Mouse (Mus musculus): Measurements from ENCODE around the gene Mgat3. TPM values are rescaled to one million over a fixed set of nuclear protein-coding genes. Genes with fewer than 3 reads are reported as not detected.

Gene Mgat3
- total RNA-seq, 1 experiment from 2014 or later = 0.23 TPM

DNA sequence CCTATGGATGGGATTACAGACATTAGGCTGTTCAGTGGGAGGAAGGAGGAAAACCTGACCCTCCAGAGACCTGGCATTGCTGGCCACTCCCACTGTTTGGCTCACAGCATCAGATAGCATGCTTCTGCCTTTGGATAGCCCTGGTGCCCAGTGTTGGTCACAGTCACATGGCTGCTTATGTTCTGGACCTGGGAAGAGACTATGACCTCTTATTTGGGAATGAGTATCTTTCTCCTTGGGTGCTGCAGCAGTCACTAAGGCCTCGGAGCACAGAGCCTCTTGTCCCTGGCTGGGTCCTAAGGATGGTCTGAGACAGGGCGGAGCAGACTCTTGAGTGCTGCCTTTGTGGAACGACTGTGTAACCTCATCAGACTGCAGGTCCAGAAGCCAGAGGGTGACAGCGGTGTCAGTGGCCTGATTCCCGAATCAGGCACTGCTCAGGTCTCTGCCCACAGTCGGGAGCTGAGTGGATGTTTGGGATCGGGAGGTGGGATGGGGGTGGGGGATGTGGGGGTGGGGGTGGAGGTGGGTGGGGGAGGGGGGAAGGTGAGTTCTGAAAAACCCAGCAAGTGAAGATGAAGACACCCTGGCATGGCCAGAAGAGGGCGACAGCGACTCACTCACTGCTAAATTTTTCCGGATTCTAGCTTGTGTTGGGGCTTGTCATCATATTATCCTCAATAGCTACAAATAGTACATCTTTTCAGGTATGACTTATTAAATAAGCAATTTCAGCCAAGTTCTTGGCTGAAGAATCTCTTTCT lies 42.4 kb downstream of the Mgat3 start:
- no peak; the same call in 1 of the 2 replicates for ATAC-seq (ENCODE audit: extremely low read depth, insufficient number of reproducible peaks, low FRiP score, poor library complexity, severe bottlenecking)

DNA sequence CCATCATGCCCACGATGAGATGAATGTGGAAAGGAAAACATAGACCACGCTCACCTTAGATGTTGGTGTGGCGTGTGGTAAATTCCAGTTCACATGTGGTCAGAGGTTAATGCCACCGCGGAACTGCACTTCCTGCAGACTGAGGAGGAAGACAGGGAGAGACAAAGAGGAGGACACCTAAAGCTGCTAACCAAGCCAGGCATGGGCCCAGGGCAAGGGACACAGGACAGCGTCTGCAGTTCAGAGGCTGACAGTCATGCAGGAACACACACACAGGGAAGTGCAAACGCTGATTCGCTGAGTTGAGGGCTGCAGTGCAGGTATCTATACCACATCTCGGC lies 42.9 kb downstream of the Mgat3 start:
- no peak for ATAC-seq (ENCODE audit: extremely low read depth, insufficient number of reproducible peaks, low FRiP score, poor library complexity, severe bottlenecking)

DNA sequence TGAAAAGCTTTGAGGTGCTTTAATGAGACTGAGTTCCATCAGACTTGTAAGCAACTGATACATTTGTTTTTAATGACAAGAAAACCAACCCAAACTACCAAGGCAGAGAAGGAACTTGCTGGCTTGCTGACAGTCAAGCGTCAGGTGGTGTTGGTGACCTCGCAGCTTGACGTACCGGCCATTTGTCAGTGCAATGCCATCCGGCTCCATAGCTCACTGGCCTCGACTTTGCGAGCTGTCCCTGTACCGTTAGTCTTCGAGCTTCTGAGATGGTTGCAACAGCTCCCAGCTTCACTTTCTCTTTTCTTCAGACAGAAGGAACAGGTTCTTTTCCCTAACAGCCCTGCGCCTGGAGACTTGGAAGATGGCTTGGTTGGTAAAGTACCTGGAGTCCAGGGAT lies 44.0 kb downstream of the Mgat3 start:
- no peak for ATAC-seq (ENCODE audit: extremely low read depth, insufficient number of reproducible peaks, low FRiP score, poor library complexity, severe bottlenecking)

DNA sequence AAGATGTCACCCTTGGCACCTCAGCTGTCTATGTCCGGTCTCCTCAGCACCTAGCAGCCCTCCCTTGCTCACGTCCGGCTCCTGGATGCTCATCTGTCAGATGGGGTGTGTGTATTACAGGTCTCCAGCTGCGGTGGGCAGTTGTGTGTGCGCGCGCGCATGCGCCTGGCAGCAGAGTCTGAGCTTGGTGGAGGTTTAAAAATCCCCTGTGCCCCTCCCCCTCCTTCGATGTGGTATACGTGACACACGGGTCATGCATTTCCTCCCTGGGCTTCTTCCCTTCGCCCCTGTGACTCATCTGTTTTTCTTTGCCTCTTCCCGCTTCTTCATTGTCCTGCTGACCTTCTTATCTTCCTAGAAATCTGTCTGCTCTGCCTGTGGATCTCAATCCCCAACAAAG lies 45.7 kb downstream of the Mgat3 start:
- peak; percentile 50 for ATAC-seq (ENCODE audit: extremely low read depth, insufficient number of reproducible peaks, low FRiP score, poor library complexity, severe bottlenecking)

DNA sequence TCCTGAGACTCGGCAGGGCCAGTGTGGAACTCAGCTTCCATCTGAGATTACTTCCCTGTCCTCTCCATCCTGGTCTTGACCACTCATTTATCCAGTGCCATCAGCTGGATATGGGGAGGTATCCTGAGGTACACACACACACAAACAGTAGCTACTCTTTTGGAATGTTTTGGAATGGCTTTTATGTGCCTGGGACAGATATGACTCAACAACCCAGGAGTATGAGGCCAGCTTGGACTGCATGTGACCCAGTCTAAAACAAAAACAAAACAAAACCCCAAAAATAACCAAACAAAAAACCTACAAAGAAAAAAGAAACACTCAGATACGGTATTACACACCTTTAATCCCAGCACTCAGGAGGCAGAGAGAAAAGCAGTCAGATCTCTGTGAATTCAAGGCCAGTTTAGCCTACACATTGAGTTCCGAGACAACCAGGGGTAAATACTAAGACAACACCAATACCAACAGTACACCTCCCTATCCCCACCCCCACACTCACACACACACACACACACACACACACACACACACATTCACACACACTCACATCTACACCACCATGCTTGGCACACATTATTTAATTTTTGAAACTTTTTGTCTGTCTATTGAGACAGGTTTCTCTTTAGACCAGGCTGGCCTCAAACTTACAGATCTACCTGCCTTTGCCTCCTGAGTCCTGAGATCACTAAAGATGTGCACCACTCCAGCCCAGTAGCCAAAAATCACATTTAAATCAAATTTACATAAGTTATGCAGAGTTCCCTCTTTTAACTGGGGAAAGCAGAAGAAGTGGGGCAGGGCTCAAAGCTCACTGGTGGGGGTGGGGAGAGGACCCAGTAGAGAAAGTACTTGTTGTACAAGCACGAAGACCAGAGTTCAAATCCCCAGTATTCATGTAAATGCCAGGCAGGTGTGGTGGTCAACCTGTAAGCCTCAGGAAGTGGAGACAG lies 46.5 kb downstream of the Mgat3 start:
- ATAC-seq (ENCODE audit: extremely low read depth, insufficient number of reproducible peaks, low FRiP score, poor library complexity, severe bottlenecking) = no peak

DNA sequence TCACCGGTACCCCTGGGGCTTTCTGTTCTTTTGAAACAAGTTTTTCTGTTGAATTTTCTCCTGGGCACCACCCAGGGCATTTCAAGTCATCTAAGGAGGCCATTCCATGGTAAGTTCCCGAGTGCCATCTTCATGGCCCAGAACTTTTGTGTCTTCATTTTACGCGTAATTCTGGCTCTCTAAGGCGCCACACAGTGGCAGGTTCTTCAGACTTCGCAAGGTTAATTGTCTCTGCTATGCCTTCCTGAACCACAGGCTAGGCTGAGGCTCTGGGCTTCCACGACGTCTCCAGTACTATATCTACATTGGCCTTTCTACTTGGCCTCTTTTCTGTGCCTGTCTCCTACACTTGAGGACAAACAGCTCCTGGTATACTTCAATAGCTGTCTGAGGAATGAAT lies 47.5 kb downstream of the Mgat3 start:
- no peak for ATAC-seq (ENCODE audit: extremely low read depth, insufficient number of reproducible peaks, low FRiP score, poor library complexity, severe bottlenecking)

DNA sequence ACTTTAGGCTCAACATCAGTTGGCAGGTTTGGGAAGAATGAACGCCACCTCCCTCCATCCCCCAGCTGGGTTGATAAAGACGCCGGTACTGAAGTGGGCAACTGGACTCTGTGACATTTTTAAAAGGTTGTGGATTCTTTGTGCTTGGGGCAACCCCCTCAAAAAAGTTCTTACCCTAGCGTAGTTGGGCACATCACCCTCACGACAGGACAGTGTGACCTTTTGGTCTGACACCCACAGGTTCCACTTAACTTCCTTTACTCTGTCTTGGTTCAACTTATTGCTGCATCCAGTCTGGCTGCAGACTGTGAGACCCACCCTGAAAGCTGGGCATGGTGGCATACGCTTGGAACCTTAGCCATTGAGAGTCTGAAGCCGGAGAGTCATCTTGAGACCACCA lies 50.2 kb downstream of the Mgat3 start:
- ATAC-seq (ENCODE audit: extremely low read depth, insufficient number of reproducible peaks, low FRiP score, poor library complexity, severe bottlenecking) = no peak

DNA sequence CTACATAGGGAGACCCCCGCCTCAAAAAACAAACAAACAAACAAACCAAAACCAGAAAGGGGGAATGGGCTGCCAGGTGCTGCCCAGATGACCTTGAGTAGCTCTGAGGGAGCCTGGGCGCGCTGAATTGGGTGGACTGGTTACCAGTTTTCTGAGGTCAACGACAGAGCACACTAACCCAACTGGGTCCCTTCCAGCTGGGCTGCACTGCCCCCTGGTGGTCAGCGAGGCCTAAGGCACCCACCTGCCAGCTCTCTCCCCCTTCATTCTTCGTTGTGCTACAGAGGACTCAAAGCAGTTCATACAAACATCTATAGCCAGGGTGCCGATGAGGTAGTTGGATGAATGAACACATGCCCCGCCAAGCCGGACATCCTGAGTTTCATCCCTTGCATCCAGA lies 51.7 kb downstream of the Mgat3 start:
- ATAC-seq (ENCODE audit: extremely low read depth, insufficient number of reproducible peaks, low FRiP score, poor library complexity, severe bottlenecking) = peak; percentile 78

DNA sequence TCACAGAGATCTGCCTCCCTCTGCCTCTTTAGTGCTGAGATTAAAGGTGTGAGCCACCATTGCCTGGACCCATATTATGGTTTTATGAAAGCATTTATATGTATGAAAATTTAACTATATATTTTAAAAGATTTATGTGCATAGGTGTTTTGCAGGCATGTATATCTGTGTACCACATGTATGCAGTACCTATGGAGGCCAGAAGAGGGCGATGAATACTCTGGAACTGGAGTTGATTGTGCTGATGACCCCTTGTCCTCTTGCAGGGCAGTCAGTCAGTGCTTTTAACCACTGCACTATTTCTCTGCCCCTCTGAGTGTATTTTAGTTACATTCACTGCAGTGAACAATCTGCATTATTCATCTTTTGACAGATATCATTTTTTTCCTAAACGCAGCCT lies 52.3 kb downstream of the Mgat3 start:
- peak; percentile 68; the same call in 1 of the 2 replicates for ATAC-seq (ENCODE audit: extremely low read depth, insufficient number of reproducible peaks, low FRiP score, poor library complexity, severe bottlenecking)

DNA sequence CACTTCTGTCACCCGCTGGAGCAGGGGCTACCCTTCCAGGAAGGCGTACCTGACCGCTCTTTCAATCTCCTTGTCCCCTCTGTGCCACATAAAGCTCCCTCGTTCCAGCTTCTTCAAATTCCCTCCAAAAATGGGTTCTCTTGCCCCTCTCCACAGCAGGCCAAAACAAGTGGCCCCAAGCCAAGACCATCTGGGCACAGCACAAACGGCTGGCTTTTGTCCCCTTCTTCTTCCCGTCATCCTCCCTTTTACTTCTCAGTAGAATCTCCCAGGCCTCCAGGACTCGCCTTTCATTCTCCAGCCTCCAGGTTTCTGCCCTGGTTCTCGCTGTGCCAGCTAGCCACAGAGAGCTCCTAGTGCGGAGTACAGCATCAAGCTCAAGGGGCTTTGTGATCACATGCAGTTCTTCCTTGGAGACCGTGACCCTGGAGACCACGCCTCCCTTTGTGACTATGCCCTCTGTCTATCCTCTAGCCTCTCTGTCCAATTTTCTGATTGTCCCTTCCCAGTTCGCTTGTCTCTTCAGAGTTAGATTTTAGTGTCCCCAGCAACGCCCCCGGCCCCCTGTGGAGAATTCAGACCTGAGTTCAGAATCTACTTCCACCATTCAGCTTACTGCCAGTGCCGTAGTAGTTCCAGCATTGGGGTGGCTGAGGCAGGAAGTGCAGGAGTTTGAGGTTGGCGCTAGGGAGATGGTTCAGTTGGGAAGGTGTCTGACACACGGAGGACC lies 54.7 kb downstream of the Mgat3 start:
- no peak for ATAC-seq (ENCODE audit: extremely low read depth, insufficient number of reproducible peaks, low FRiP score, poor library complexity, severe bottlenecking)

DNA sequence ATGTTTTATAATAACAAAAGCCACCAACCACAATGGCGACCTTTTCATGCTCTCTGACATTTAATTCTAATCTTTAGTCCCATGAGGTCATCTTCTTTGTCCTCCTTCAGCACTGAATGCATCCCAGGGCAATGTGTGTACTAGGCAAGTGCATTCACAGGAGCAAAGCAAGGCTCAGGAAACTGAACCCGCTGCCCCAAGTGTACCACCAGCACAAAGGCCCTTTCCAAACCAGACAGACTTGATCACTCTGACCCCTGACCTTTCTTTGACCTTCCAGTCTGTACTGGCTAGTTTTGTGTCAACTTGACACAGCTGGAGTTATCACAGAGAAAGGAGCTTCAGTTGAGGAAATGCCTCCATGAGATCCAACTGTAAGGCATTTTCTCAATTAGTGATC lies 58.8 kb downstream of the Mgat3 start:
- ATAC-seq (ENCODE audit: extremely low read depth, insufficient number of reproducible peaks, low FRiP score, poor library complexity, severe bottlenecking) = no peak

DNA sequence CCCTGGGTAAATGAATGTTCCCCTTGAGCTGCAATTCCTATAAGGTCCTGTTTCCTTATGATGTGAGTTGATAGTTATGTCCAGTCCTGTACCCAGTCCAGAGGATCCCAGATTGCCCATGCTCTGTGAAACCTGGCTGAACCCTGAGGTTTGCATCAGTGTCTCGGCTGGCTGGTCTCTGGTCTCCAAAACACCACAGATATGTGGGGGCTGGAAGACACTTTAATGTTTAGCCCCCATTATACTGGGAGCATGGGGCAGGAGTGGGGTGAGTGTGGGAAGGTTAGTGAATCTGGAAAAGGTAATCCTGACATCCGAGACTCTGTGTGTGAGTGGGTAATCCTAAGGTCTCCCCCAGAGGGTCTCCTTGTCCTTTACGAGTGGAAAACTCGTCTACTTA lies 59.5 kb downstream of the Mgat3 start:
- no peak for ATAC-seq (ENCODE audit: extremely low read depth, insufficient number of reproducible peaks, low FRiP score, poor library complexity, severe bottlenecking)

DNA sequence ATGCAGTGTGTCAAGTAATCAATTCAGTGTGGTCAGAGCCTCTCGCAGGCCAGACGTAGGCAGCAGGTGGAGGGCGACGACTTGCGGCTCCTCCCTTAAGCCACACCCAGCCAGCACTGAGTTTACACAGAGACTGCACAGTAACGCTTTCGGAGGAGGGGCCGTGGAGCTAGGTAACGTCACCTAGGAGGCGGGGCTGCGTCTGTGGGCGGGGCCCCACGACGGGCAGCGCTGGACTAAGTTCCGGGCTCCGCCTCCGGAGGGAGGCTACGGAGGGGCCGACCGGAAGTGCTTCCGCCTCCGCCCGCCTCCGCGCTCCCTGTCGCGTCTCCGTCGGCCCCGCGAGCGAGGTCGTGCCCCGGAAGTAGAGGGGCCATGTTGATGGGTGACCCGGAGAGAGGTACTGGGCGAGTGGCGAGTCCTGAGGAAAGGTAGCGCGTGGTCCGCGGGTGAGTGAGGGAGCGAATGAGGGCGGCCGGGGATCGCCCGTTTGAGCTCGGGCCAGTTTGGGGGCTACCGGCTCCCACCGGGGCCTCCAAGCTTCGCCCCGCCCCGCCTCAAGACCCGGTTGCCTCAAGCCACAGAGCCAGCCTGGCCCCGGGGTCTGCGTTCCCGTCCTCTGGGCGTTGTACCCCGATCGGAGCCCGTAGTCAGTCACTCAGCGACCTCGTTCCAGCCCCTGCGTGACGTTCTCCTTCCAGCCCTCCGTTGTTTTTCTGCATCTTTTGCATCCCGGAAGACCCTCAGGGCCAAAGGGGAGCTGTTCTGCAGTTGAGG lies 60.4 kb downstream of the Mgat3 start, which contains the start of gene Mief1:
TSS of gene Mief1 (plus strand) at position 286 of the 777 bp plus-strand sequence.
- ATAC-seq (ENCODE audit: extremely low read depth, insufficient number of reproducible peaks, low FRiP score, poor library complexity, severe bottlenecking) = peak; percentile 97

DNA sequence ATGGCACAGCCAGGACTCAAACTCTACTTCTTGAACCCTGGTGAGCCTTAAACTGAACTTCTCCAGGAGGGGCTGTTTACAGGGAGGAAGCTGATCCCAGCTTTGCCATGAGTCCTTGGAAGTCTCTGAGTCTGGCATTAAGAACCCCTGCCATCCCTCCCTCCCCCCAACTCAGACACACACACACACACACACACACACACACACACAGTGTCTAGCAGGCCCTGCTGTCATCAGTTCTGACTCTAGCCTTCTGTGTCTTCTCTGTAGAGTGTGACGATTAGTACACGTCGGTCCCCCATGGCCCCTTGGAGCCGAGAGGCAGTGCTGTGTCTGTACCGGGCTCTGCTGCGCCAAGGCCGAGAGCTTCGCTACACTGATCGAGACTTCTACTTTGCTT lies 62.0 kb downstream of the Mgat3 start, which contains the start of gene AC140267.1:
TSS of gene AC140267.1 (plus strand) at position 301 of the 400 bp plus-strand sequence.
- ATAC-seq (ENCODE audit: extremely low read depth, insufficient number of reproducible peaks, low FRiP score, poor library complexity, severe bottlenecking) = no peak

DNA sequence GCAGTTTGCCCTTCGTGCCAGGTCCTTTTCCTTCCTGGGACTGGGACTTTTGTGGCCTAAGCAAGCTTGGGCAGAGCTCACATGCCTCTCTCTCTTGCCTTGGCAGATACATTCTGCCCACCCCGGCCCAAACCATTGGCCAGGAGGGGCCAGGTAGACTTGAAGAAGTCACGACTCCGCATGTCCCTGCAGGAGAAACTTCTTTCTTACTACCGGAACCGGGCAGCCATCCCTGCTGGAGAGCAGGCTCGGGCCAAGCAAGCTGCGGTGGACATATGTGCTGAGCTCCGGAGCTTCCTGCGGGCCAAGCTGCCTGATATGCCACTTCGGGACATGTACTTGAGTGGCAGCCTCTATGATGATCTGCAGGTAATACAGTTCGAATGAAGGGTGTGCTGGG lies 74.6 kb downstream of the Mgat3 start:
- no peak for ATAC-seq (ENCODE audit: extremely low read depth, insufficient number of reproducible peaks, low FRiP score, poor library complexity, severe bottlenecking)

DNA sequence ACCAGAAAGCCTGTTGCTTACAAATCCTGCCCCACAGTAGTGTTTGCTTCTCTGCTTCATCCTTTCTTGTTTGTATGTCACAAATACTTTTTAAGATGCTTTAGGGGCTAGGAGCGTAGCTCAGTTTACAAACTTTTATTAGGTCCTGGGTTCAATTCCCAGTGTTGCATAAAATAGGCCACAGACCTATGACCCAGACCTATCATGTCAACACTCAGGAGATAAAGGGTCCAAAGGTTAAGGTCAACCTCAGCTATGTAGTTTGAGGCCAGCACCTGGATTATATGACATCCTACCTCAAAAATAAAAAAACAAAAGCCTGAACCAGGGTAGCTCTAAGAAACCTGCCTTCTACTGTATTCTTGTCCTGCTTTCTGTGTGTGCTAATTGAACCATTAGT lies 75.1 kb downstream of the Mgat3 start:
- ATAC-seq (ENCODE audit: extremely low read depth, insufficient number of reproducible peaks, low FRiP score, poor library complexity, severe bottlenecking) = no peak

DNA sequence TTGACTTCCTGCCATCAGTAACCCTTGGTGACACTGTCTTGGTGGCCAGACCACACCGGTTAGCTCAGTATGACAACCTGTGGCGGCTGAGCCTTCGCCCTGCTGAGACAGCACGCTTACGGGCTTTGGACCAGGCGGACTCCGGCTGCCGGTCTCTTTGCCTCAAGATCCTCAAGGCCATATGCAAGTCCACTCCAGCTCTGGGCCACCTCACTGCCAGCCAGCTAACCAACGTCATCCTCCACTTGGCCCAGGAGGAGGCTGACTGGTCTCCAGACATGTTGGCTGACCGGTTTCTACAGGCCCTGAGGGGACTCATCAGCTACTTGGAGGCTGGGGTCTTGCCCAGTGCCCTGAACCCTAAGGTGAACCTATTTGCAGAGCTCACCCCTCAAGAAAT lies 76.2 kb downstream of the Mgat3 start:
- ATAC-seq (ENCODE audit: extremely low read depth, insufficient number of reproducible peaks, low FRiP score, poor library complexity, severe bottlenecking) = no peak

DNA sequence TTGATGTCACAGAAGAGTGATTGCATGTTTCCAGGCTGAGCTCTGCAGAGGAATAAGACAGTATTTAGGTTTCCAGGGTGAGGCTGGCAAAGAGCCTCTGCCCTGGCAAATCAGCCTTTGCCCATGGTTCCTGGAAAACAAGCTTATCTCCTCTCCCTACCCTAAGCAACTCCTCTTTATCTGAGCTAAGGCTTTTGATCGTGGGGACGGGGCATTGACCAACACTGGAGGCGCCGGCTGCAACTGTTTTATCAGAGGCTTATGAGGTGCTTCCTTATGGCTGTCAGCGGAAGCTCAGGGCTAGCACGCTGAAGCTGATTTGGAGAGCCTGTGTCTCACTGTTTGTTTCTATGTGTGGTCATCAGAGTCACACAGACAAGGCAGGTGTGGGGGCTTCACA lies 77.1 kb downstream of the Mgat3 start:
- no peak for ATAC-seq (ENCODE audit: extremely low read depth, insufficient number of reproducible peaks, low FRiP score, poor library complexity, severe bottlenecking)

DNA sequence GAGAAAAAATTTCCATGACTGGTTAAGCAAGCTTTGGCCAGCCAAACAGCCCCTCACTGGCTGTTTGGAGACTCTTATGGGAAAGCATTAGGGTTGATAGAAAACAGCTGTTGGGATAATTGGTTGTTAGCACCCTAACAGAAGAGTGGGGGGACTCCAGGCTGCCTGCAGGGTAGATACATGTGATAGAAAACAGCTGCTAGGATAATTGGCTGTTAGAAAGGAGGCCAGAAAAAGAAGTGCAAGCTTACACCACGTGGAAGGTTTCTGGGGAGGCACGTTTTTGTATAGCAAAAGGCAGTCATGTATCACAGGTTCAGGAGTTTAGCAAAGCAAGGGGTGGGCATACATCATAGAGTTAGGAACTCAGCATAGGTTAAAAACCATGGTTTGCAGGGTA lies 80.0 kb downstream of the Mgat3 start:
- ATAC-seq (ENCODE audit: extremely low read depth, insufficient number of reproducible peaks, low FRiP score, poor library complexity, severe bottlenecking) = no peak
